Mouse (Mus musculus): ENCODE data around the gene Gstm6. TPM values are rescaled to one million over a fixed set of nuclear protein-coding genes. Genes with fewer than 3 reads are reported as not detected.

Gene Gstm6
- polyA plus RNA-seq, 1 experiment from 2014 or later = 10.6 TPM

GRCm38 (mm10) chr3:107939830-107940229 is 3.7 kb downstream of the Gstm6 start:
- peaks cover 20% of the 10 kb centered on the region; the same call in 1 of the 2 replicates for H3K4me1 ChIP-seq
- no peak overlapping the region for H3K4me2 ChIP-seq
- no peak overlapping the region for H3K4me3 ChIP-seq (replicated peaks)
- no peaks in the 10 kb centered on the region for H3K9me3 ChIP-seq (replicated peaks)
- WGBS = 54% methylated on average over 4 of the region's 4 CpGs
- no peaks in the 10 kb centered on the region for H3K36me3 ChIP-seq
- no peak overlapping the region for H3K9ac ChIP-seq (replicated peaks)
- no peak for ATAC-seq (ENCODE audit: low FRiP score)
- 0 out of 2 replicates have a peak, but pooled peaks cover 3% of the 10 kb centered on the region for H3K27me3 ChIP-seq (replicated peaks)
- no peak overlapping the region for H3K27ac ChIP-seq (replicated peaks)

- no peak overlapping the region for H3K4me2 ChIP-seq
- H3K36me3 ChIP-seq = no peaks in the 10 kb centered on the region
- WGBS = 52% methylated on average over 3 of the region's 3 CpGs
- no peaks in the 10 kb centered on the region for H3K9me3 ChIP-seq (replicated peaks)
- H3K9ac ChIP-seq (replicated peaks) = no peak overlapping the region
- 0 out of 2 replicates have a peak, but pooled peaks cover 3% of the 10 kb centered on the region for H3K27me3 ChIP-seq (replicated peaks)
- no peak overlapping the region for H3K27ac ChIP-seq (replicated peaks)
- ATAC-seq (ENCODE audit: low FRiP score) = no peak
- peaks cover 20% of the 10 kb centered on the region; the same call in 1 of the 2 replicates for H3K4me1 ChIP-seq
- no peak overlapping the region for H3K4me3 ChIP-seq (replicated peaks)
Observed at GRCm38 (mm10) chr3:107939403-107939802, 4.1 kb downstream of the Gstm6 start.

GRCm38 (mm10) chr3:107935888-107936287 is 7.7 kb downstream of the Gstm6 start:
- Histone ChIP-seq H3K27me3 (replicated peaks) (0 out of 2 replicates have a peak, but pooled peaks cover 3% of the 10 kb centered on the region), H3K4me3 (replicated peaks) (no peak overlapping the region), H3K9ac (replicated peaks) (no peak overlapping the region), H3K4me2 (no peak overlapping the region), H3K27ac (replicated peaks) (no peak overlapping the region), H3K36me3 (no peaks in the 10 kb centered on the region), H3K9me3 (replicated peaks) (no peaks in the 10 kb centered on the region), H3K4me1 (peaks cover 17% of the 10 kb centered on the region)
- no peak for ATAC-seq (ENCODE audit: low FRiP score)
- WGBS = 71% methylated on average over 3 of the region's 3 CpGs

- Histone ChIP-seq H3K27ac (replicated peaks) (no peak overlapping the region), H3K4me2 (no peak overlapping the region), H3K4me3 (replicated peaks) (no peak overlapping the region), H3K4me1 (peaks cover 21% of the 10 kb centered on the region), H3K27me3 (replicated peaks) (0 out of 2 replicates have a peak, but pooled peaks cover 3% of the 10 kb centered on the region), H3K36me3 (no peaks in the 10 kb centered on the region), H3K9me3 (replicated peaks) (no peaks in the 10 kb centered on the region), H3K9ac (replicated peaks) (no peak overlapping the region)
- WGBS = 89% methylated on average over 3 of the region's 3 CpGs
- no peak for ATAC-seq (ENCODE audit: low FRiP score)
Observed at GRCm38 (mm10) chr3:107935268-107935667, 8.3 kb downstream of the Gstm6 start.

- Histone ChIP-seq H3K27ac (replicated peaks) (peak overlapping the region; percentile 45), H3K4me2 (no peak overlapping the region), H3K27me3 (replicated peaks) (0 out of 2 replicates have a peak, but pooled peaks cover 3% of the 10 kb centered on the region), H3K9ac (replicated peaks) (no peak overlapping the region), H3K9me3 (replicated peaks) (no peaks in the 10 kb centered on the region), H3K36me3 (no peaks in the 10 kb centered on the region), H3K4me3 (replicated peaks) (no peak overlapping the region), H3K4me1 (peaks cover 31% of the 10 kb centered on the region)
- 63% methylated on average over 6 of the region's 6 CpGs for WGBS
- ATAC-seq (ENCODE audit: low FRiP score) = peak; percentile 36; the same call in 1 of the 2 replicates
Observed at GRCm38 (mm10) chr3:107932128-107932527, 11.4 kb downstream of the Gstm6 start.

- Histone ChIP-seq H3K36me3 (no peaks in the 10 kb centered on the region), H3K27me3 (replicated peaks) (0 out of 2 replicates have a peak, but pooled peaks cover 3% of the 10 kb centered on the region), H3K9ac (replicated peaks) (no peak within 1 kb of the TSS), H3K4me1 (peaks cover 31% of the 10 kb centered on the region), H3K4me3 (replicated peaks) (peak within 1 kb of the TSS; percentile 27), H3K9me3 (replicated peaks) (no peaks in the 10 kb centered on the region), H3K27ac (replicated peaks) (peak within 1 kb of the TSS; percentile 72), H3K4me2 (peak within 1 kb of the TSS; percentile 46)
- peak; percentile 94 for ATAC-seq (ENCODE audit: low FRiP score)
- 3% methylated on average over 10 of the region's 10 CpGs for WGBS
Observed at GRCm38 (mm10) chr3:107931670-107932069, 11.9 kb downstream of the Gstm6 start, which contains the start of gene Gstm7. Gene Gstm7 (minus strand): TSS chr3:107931817.

GRCm38 (mm10) chr3:107931134-107931533 is 12.4 kb downstream of the Gstm6 start:
- H3K4me1 ChIP-seq = peaks cover 31% of the 10 kb centered on the region
- H3K4me3 ChIP-seq (replicated peaks) = peak overlapping the region; percentile 27
- ATAC-seq (ENCODE audit: low FRiP score) = peak; percentile 26
- H3K9me3 ChIP-seq (replicated peaks) = no peaks in the 10 kb centered on the region
- H3K4me2 ChIP-seq = peak overlapping the region; percentile 46
- peak overlapping the region; percentile 72 for H3K27ac ChIP-seq (replicated peaks)
- H3K9ac ChIP-seq (replicated peaks) = no peak overlapping the region
- 60% methylated on average over 2 of the region's 2 CpGs for WGBS
- H3K27me3 ChIP-seq (replicated peaks) = no peaks in the 10 kb centered on the region
- no peaks in the 10 kb centered on the region for H3K36me3 ChIP-seq

GRCm38 (mm10) chr3:107929731-107930130 is 13.8 kb downstream of the Gstm6 start:
- no peaks in the 10 kb centered on the region for H3K9me3 ChIP-seq (replicated peaks)
- WGBS = 91% methylated on average over 4 of the region's 4 CpGs
- no peak overlapping the region for H3K27ac ChIP-seq (replicated peaks)

GRCm38 (mm10) chr3:107929243-107929642 is 14.3 kb downstream of the Gstm6 start:
- Histone ChIP-seq H3K27me3 (replicated peaks) (no peaks in the 10 kb centered on the region), H3K4me1 (peaks cover 31% of the 10 kb centered on the region), H3K36me3 (no peaks in the 10 kb centered on the region), H3K4me2 (no peak overlapping the region), H3K9me3 (replicated peaks) (no peaks in the 10 kb centered on the region), H3K9ac (replicated peaks) (no peak overlapping the region), H3K4me3 (replicated peaks) (no peak overlapping the region), H3K27ac (replicated peaks) (no peak overlapping the region)
- WGBS = 85% methylated on average over 4 of the region's 4 CpGs
- no peak for ATAC-seq (ENCODE audit: low FRiP score)

More at GRCm38 (mm10) chr3:107929731-107930130, 13.8 kb downstream of the Gstm6 start:
- no peaks in the 10 kb centered on the region for H3K36me3 ChIP-seq
- H3K4me3 ChIP-seq (replicated peaks) = no peak overlapping the region
- peaks cover 31% of the 10 kb centered on the region for H3K4me1 ChIP-seq
- H3K9ac ChIP-seq (replicated peaks) = no peak overlapping the region
- H3K4me2 ChIP-seq = no peak overlapping the region
- ATAC-seq (ENCODE audit: low FRiP score) = no peak
- no peaks in the 10 kb centered on the region for H3K27me3 ChIP-seq (replicated peaks)

GRCm38 (mm10) chr3:107928691-107929090 is 14.9 kb downstream of the Gstm6 start:
- Histone ChIP-seq H3K4me2 (no peak overlapping the region), H3K4me3 (replicated peaks) (no peak overlapping the region), H3K27me3 (replicated peaks) (no peaks in the 10 kb centered on the region), H3K27ac (replicated peaks) (peak overlapping the region; percentile 37; the same call in 1 of the 2 replicates), H3K9me3 (replicated peaks) (no peaks in the 10 kb centered on the region), H3K4me1 (peaks cover 31% of the 10 kb centered on the region), H3K36me3 (no peaks in the 10 kb centered on the region), H3K9ac (replicated peaks) (no peak overlapping the region)
- WGBS = 86% methylated on average over 11 of the region's 11 CpGs
- ATAC-seq (ENCODE audit: low FRiP score) = no peak

- no peaks in the 10 kb centered on the region for H3K9me3 ChIP-seq (replicated peaks)
- ATAC-seq (ENCODE audit: low FRiP score) = no peak
- H3K4me3 ChIP-seq (replicated peaks) = no peak overlapping the region
- 43% methylated on average over 3 of the region's 3 CpGs for WGBS
- peaks cover 31% of the 10 kb centered on the region for H3K4me1 ChIP-seq
- no peaks in the 10 kb centered on the region for H3K36me3 ChIP-seq
- peak overlapping the region; percentile 37; the same call in 1 of the 2 replicates for H3K27ac ChIP-seq (replicated peaks)
- H3K4me2 ChIP-seq = no peak overlapping the region
- H3K9ac ChIP-seq (replicated peaks) = no peak overlapping the region
- H3K27me3 ChIP-seq (replicated peaks) = no peaks in the 10 kb centered on the region
Observed at GRCm38 (mm10) chr3:107927841-107928240, 15.7 kb downstream of the Gstm6 start.

- 92% methylated on average over 3 of the region's 3 CpGs for WGBS
- no peak overlapping the region for H3K27ac ChIP-seq (replicated peaks)
- no peaks in the 10 kb centered on the region for H3K27me3 ChIP-seq (replicated peaks)
- H3K4me3 ChIP-seq (replicated peaks) = no peak overlapping the region
- no peak for ATAC-seq (ENCODE audit: low FRiP score)
- H3K9me3 ChIP-seq (replicated peaks) = no peaks in the 10 kb centered on the region
- H3K9ac ChIP-seq (replicated peaks) = no peak overlapping the region
- peaks cover 19% of the 10 kb centered on the region for H3K4me1 ChIP-seq
- H3K36me3 ChIP-seq = no peaks in the 10 kb centered on the region
- no peak overlapping the region for H3K4me2 ChIP-seq
Observed at GRCm38 (mm10) chr3:107925335-107925734, 18.2 kb downstream of the Gstm6 start.
